Mouse (Mus musculus) v-Abl transformed pro-B cells (cell line): ENCODE measurements around the gene Gm10720.
"Not testable (repeated sequence)": the region's sequence is repeated elsewhere in the genome, so short reads cannot be mapped to it uniquely, and the experiment has no call there.

Experiments used
- in situ Hi-C, 2 experiments: fragments of 400-800 bp; cut with MboI; formaldehyde crosslinking; loops; one replicate each; pipeline ENCODE4 v1.15.1; 2025; ENCODE audit not compliant: unreplicated experiment in 2 of 2

The Gm10720 gene

GRCm38 (mm10) chr9:3015354-3015753, at the start of gene Gm10720:
TSS of gene Gm10720 (plus strand) at chr9:3015654.
- in situ Hi-C loops = not testable (repeated sequence)

GRCm38 (mm10) chr9:3000445-3000972, 14.9 kb upstream of the Gm10720 start, which contains the start of gene Gm10722:
TSS of gene Gm10722 (plus strand) at chr9:3000922.
- in situ Hi-C loops = not testable (repeated sequence)

- in situ Hi-C loops = not testable (repeated sequence)
These were observed 14.4 kb upstream of the Gm10720 start for GRCm38 (mm10) chr9:3001006-3001405.

GRCm38 (mm10) chr9:3001948-3002659, 13.3 kb upstream of the Gm10720 start:
- in situ Hi-C loops = not testable (repeated sequence)

- in situ Hi-C loops = not testable (repeated sequence)
These were observed 12.6 kb upstream of the Gm10720 start, which contains the start of gene Gm11168 for GRCm38 (mm10) chr9:3002794-3003396. TSS of gene Gm11168 (plus strand) at chr9:3003346.

GRCm38 (mm10) chr9:3006179-3006578, 9.3 kb upstream of the Gm10720 start:
- in situ Hi-C loops = not testable (repeated sequence)

GRCm38 (mm10) chr9:3006636-3007035, 8.8 kb upstream of the Gm10720 start:
- in situ Hi-C loops = not testable (repeated sequence)

GRCm38 (mm10) chr9:3007272-3007671, 8.2 kb upstream of the Gm10720 start:
- in situ Hi-C loops = not testable (repeated sequence)

- in situ Hi-C loops = not testable (repeated sequence)
These were observed 6.1 kb upstream of the Gm10720 start for GRCm38 (mm10) chr9:3009331-3009730.

GRCm38 (mm10) chr9:3012054-3012621, 3.3 kb upstream of the Gm10720 start:
- in situ Hi-C loops = not testable (repeated sequence)

GRCm38 (mm10) chr9:3012733-3013279, 2.6 kb upstream of the Gm10720 start, which contains the start of gene Gm10721:
TSS of gene Gm10721 (plus strand) at chr9:3013140.
- in situ Hi-C loops = not testable (repeated sequence)

GRCm38 (mm10) chr9:3015896-3016295, 442 bp downstream of the Gm10720 start:
- in situ Hi-C loops = not testable (repeated sequence)

- in situ Hi-C loops = not testable (repeated sequence)
These were observed 1.7 kb downstream of the Gm10720 start, which contains the start of gene Gm10719 for GRCm38 (mm10) chr9:3017108-3017507. TSS of gene Gm10719 (plus strand) at chr9:3017408.

GRCm38 (mm10) chr9:3018944-3019343, 3.5 kb downstream of the Gm10720 start:
- in situ Hi-C loops = not testable (repeated sequence)

GRCm38 (mm10) chr9:3019835-3020727, 4.6 kb downstream of the Gm10720 start:
- in situ Hi-C loops = not testable (repeated sequence)

GRCm38 (mm10) chr9:3022316-3023008, 7.0 kb downstream of the Gm10720 start:
- in situ Hi-C loops = not testable (repeated sequence)

GRCm38 (mm10) chr9:3023312-3023984, 8.0 kb downstream of the Gm10720 start, which contains the start of gene Gm10718:
TSS of gene Gm10718 (plus strand) at chr9:3023547.
- in situ Hi-C loops = not testable (repeated sequence)

- in situ Hi-C loops = not testable (repeated sequence)
These were observed 8.7 kb downstream of the Gm10720 start for GRCm38 (mm10) chr9:3023985-3024648.
